Mouse (Mus musculus) liver, adult 10 weeks (tissue): ENCODE measurements around the gene Gm28998. TPM values are rescaled to one million over a fixed set of nuclear protein-coding genes. Genes with fewer than 3 reads are reported as not detected.

Experiments used
- polyA plus RNA-seq: library from polyadenylated mRNA; stranded (reverse); fragments of 350-450 nt; fragmentation: Illumina TruSeq; extraction: RNeasy Lipid Tissue Mini Kit (QIAGEN cat#74804); gene quantifications from one replicate; pipeline ENCODE4 v1.2.3, GENCODE M21; 2014; ENCODE audit warnings: low read depth, low replicate concordance

The Gm28998 gene
- polyA plus RNA-seq = not detected

GRCm38 (mm10) chrY:7253487-7253886 is at the start of gene Gm28998:
Gene Gm28998, plus strand, starts transcription at chrY:7253787.

Other genes starting within 250 kb of the Gm28998 start
- gene Gm21244, start 84.5 kb upstream of the Gm28998 start, polyA plus RNA-seq = not detected
- not detected for gene Gm21788, start 151.2 kb downstream of the Gm28998 start, polyA plus RNA-seq